Mouse (Mus musculus): ENCODE measurements around the gene Armc12. TPM values are rescaled to one million over a fixed set of nuclear protein-coding genes. Genes with fewer than 3 reads are reported as not detected.

Armc12 gene
- polyA plus RNA-seq, 1 experiment from 2014 or later = not detected

DNA sequence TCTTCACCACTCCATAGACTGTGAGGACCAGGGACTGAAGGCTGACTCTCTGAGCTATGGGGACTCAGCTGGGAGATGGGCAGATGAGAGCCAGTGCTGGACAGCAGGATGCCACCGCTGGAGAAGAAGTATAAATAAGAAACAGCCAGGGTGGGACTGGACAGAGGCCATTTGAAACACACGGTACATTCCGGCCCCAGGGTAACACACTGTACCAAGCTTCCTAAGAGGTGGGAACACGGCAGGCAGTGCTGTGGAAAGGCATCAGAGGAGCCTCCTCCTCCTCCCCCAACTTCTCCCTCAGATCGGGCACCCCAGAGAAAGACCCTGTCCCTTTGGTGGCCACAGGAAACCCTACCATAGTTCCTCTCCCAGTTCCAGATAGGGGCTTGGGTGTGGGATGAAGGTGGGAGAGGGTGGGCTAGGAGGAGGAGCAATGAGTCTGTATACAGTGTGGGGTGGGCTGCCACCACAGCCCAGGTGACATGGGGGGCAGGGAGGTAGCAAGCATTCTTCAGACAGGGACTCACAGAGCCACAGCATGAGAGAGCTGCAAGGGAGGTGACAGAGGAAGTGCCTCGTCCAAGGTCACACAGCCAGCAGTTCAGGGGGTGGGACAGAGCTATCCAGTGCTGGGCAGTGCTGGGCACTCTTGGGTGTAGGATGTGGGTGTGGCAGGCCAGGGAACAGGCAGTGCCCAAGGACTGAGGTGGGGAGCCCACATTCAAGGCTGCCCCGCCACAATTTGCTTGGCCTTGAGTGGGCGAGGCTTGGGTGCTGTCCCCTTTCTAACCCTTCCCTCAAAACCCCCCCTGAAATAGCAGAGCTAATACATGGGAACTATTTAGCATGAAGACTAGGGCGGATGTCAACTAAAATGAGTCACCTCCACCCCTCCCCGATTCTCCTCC lies 14.9 kb upstream of the Armc12 start:
- H3K4me2 ChIP-seq (replicated peaks) = no peak overlapping the region
- H3K9me3 ChIP-seq = no peaks in the 10 kb centered on the region
- ATAC-seq (ENCODE audit: low FRiP score, low read depth) = no peak
- no peak overlapping the region for H3K27ac ChIP-seq (replicated peaks)
- H3K27me3 ChIP-seq = peaks cover 62% of the 10 kb centered on the region
- no peak overlapping the region for H3K9ac ChIP-seq (replicated peaks)
- peaks cover 34% of the 10 kb centered on the region for H3K4me1 ChIP-seq
- H3K4me3 ChIP-seq = no peak overlapping the region
- H3K36me3 ChIP-seq = no peaks in the 10 kb centered on the region
- WGBS = 71% methylated on average over 10 of the region's 10 CpGs

DNA sequence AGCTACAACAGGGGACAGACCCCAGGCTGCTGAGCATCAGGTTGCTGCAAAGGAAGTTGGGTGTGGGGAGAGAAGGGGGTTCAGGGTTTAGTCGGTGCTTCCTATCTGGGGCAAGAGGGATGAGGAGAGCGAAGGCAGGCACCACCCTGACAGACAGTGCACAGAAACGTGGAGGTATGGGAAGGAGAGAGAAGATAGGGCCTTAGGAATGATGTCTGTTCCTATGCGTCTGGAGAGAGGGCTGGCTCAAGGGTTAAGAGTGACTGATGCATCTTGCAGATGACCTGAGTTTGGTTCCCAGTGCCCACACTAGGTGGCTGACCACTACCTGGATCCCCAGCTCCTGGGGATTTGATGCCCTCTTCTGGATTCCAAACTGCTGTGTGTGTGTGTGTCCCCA lies 13.7 kb upstream of the Armc12 start:
- H3K4me1 ChIP-seq = peaks cover 24% of the 10 kb centered on the region
- H3K4me2 ChIP-seq (replicated peaks) = peak overlapping the region; percentile 84; the same call in 1 of the 2 replicates
- H3K27me3 ChIP-seq = peaks cover 66% of the 10 kb centered on the region

DNA sequence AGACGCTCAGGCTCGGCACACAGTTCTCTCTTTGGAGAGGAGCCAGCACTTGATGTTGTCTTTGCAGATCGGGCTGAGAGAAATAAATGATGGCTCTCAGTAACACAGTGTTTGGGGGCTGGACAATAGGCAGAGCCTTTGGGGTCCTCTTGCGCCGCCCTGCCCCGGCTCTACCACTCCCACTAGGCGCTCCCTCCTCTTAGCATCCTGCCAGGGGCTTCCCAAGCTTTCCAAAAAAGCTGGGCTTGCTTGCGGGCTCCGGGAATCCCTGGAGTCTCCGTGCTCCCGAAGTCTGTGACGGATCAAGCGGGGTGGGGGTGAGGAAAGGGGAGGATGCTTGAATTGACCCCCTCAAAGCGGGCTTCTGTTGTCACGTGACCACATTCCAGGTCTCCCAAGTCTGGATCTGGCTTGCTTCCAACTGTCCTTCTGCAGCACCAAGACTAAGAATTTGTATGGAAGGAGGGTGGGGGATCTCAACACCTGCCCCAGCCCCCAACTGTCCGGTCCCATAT lies 13.1 kb upstream of the Armc12 start, which contains the start of gene Fkbp5:
TSS of gene Fkbp5 (minus strand) at position 87 of the 515 bp plus-strand sequence.
- Histone ChIP-seq H3K4me2 (replicated peaks) (peak within 1 kb of the TSS; percentile 84), H3K27ac (replicated peaks) (peak within 1 kb of the TSS; percentile 66; the same call in 1 of the 2 replicates), H3K4me3 (peak within 1 kb of the TSS; percentile 47), H3K4me1 (peaks cover 26% of the 10 kb centered on the region), H3K27me3 (peaks cover 72% of the 10 kb centered on the region), H3K36me3 (no peaks in the 10 kb centered on the region), H3K9me3 (no peaks in the 10 kb centered on the region), H3K9ac (replicated peaks) (peak within 1 kb of the TSS; percentile 52)
- WGBS = 5% methylated on average over 16 of the region's 16 CpGs
- 0 out of 2 replicates have a peak, but pooled peaks have one; percentile 32 for ATAC-seq (ENCODE audit: low FRiP score, low read depth)

More for the DNA sequence above, 13.7 kb upstream of the Armc12 start:
- H3K36me3 ChIP-seq = no peaks in the 10 kb centered on the region
- no peak for ATAC-seq (ENCODE audit: low FRiP score, low read depth)
- H3K4me3 ChIP-seq = no peak overlapping the region
- no peak overlapping the region for H3K27ac ChIP-seq (replicated peaks)
- H3K9ac ChIP-seq (replicated peaks) = no peak overlapping the region
- no peaks in the 10 kb centered on the region for H3K9me3 ChIP-seq
- WGBS = 78% methylated on average over 4 of the region's 4 CpGs

DNA sequence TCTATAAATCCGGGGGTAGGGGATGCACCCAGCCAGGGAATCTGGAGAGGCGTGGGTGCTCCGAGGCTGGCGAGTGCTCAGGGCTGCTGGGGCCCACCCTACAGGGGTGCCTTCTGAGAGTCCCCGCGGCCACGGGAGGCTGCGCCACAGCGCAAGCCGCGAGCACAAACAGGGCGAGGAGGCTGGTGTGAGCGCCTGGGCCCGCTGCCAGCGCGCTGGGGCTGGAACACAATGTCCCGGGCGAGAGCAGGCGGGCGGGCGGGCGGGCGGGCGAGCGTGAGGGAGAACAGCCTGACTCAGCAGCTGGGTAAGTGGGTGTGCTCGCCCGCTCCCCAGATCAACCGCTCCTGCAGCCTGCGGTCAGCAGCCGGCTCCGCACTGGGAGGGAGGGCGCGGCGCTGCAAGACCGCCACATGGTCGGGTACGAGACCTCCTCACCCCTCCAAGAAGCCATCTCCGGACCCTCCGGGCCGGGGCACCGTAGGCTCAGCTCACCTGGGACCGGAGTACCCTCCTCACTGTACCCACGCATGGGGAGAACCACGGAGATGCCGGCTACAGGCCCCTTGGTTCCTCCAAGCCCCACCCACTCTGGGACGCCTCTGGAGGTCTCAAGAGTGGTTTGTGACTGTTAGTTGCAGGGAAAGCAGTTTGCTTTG lies 12.5 kb upstream of the Armc12 start:
- Histone ChIP-seq H3K27me3 (peaks cover 72% of the 10 kb centered on the region), H3K9ac (replicated peaks) (peak overlapping the region; percentile 52), H3K4me1 (peaks cover 27% of the 10 kb centered on the region), H3K27ac (replicated peaks) (peak overlapping the region; percentile 66; the same call in 1 of the 2 replicates), H3K4me3 (peak overlapping the region; percentile 47), H3K36me3 (no peaks in the 10 kb centered on the region), H3K9me3 (no peaks in the 10 kb centered on the region), H3K4me2 (replicated peaks) (peak overlapping the region; percentile 84)
- WGBS = 3% methylated on average over 41 of the region's 46 CpGs
- ATAC-seq (ENCODE audit: low FRiP score, low read depth) = peak; percentile 55

DNA sequence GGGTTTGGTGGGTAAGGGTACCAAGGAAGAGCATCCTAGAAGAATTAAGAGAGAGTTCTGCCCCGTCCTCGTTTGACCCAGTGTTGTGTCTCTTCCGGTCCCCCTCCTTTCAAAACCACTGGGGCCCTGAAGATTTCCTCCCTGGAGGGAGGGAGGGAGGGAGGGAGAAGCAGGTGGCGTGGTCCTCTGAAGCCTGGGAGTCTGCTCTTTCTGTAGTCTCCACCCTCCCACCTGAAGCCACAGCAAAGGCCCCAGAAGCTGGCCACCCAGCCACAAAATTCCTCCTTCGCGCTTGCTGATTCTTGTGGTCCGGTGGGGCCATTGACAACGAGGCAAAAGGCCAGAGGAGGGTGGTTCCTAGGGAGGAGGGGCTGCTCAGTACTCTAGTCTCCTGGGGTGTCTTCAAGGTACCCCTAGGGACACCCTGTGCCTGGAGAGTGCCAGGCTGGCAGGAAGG lies 12.0 kb upstream of the Armc12 start:
- Histone ChIP-seq H3K4me1 (peaks cover 32% of the 10 kb centered on the region), H3K27ac (replicated peaks) (no peak overlapping the region), H3K36me3 (no peaks in the 10 kb centered on the region), H3K9me3 (no peaks in the 10 kb centered on the region), H3K9ac (replicated peaks) (peak overlapping the region; percentile 52; the same call in 1 of the 2 replicates), H3K4me3 (peak overlapping the region; percentile 47), H3K27me3 (peaks cover 78% of the 10 kb centered on the region), H3K4me2 (replicated peaks) (peak overlapping the region; percentile 84)
- no peak for ATAC-seq (ENCODE audit: low FRiP score, low read depth)
- 30% methylated on average over 8 of the region's 8 CpGs for WGBS

DNA sequence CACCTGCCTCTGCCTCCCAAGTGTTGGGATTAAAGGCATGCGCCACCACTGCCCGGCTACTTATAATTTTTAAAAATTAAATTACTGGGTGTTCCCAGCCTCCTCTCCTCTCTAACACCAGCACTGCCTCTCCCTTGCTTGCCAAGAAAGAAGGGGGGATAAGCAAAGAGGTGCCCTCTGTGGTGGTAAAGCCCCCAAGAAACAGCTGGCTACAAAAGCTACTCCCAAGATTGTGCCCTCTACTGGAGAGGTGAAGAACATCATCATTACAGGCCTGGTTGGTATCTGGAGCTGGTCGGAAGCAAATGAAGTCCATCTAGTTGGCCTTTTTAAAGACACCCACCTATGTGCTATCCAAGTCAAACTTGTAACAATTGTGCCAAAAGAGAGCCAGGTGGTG lies 10.8 kb upstream of the Armc12 start:
- Histone ChIP-seq H3K9ac (replicated peaks) (no peak overlapping the region), H3K27me3 (peaks cover 87% of the 10 kb centered on the region), H3K4me1 (peaks cover 33% of the 10 kb centered on the region)

DNA sequence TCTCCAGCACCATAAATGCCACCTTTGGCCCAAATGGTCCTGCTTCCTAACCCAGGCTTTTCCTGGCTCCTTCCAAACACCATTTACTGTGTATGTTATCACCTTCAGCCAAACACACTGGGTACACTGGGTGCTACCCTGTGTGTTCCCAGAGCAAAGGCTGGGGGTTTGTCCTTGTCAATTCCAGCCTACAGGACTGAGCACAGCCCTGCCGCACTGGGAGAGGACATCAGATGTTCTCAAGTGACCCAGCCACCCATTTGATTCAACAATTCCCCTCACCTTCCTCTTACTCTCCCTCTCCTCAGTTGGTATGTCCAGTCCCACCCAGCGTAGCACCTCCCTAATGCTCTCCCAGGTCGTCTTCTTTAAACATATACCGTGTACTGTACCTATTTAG lies 10.0 kb upstream of the Armc12 start:
- Histone ChIP-seq H3K36me3 (no peaks in the 10 kb centered on the region), H3K9ac (replicated peaks) (no peak overlapping the region), H3K27ac (replicated peaks) (no peak overlapping the region), H3K4me3 (no peak overlapping the region), H3K4me2 (replicated peaks) (no peak overlapping the region), H3K4me1 (peaks cover 33% of the 10 kb centered on the region), H3K9me3 (no peaks in the 10 kb centered on the region), H3K27me3 (peaks cover 83% of the 10 kb centered on the region)
- 84% methylated on average over 4 of the region's 4 CpGs for WGBS
- no peak for ATAC-seq (ENCODE audit: low FRiP score, low read depth)

More for the DNA sequence above, 10.8 kb upstream of the Armc12 start:
- no peak overlapping the region for H3K4me3 ChIP-seq
- no peaks in the 10 kb centered on the region for H3K36me3 ChIP-seq
- no peak overlapping the region for H3K27ac ChIP-seq (replicated peaks)
- H3K9me3 ChIP-seq = no peaks in the 10 kb centered on the region
- no peak overlapping the region for H3K4me2 ChIP-seq (replicated peaks)
- ATAC-seq (ENCODE audit: low FRiP score, low read depth) = no peak
- 95% methylated on average over 3 of the region's 3 CpGs for WGBS

DNA sequence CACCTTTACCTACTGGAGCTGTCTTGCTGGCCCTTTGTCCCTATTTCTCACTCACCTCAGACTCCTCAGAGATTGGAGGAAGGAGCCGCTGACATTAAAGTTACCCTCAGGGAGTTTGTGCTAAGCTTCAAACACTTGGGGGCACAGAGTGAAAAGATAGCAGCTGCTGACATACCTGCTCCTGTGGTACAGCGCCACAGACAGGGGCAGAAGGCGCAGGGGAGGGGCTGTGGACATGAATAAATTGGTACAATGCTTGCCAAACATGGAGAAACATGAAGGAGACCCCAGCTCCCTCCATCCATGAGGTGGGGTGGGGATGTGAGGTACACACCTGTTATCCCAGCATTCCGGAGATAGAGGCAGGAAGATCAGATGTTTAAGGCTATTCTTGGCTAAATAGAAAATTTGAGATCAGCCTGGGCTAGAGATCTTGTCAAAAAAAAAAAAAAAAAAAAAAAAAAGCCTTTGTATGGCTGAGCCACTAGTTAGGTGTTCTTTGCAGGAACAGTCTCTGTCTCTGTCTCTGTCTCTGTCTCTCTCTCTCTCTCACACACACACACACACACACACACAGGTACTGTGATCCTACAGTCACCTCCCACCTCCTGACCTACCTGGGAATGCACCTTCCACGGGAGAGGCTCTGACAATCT lies 9.4 kb upstream of the Armc12 start:
- Histone ChIP-seq H3K4me1 (peaks cover 33% of the 10 kb centered on the region), H3K27me3 (peaks cover 76% of the 10 kb centered on the region), H3K4me3 (no peak overlapping the region), H3K27ac (replicated peaks) (no peak overlapping the region), H3K36me3 (no peaks in the 10 kb centered on the region), H3K9me3 (no peaks in the 10 kb centered on the region), H3K4me2 (replicated peaks) (no peak overlapping the region), H3K9ac (replicated peaks) (no peak overlapping the region)
- WGBS = 64% methylated on average over 5 of the region's 5 CpGs
- ATAC-seq (ENCODE audit: low FRiP score, low read depth) = no peak

DNA sequence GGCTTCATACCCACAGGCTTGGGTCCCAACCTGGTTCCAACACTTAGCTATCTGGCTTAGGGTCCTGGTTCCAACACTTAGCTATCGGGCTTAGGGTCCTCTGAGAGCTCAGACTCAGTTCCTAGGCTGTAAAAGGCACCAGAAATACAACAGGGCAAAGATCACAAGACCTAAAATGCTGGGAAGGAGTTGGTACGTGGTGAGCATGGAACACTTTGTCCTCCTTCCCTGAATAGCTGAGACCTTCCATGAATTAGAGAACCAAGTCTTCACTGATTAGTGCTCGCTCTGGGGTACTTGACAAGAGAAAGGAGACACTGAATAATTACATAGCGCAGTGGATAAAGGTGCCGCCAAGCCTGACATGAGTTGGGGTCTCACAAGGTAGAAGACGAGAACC lies 8.7 kb upstream of the Armc12 start:
- Histone ChIP-seq H3K9me3 (no peaks in the 10 kb centered on the region), H3K4me2 (replicated peaks) (peak overlapping the region; percentile 95), H3K9ac (replicated peaks) (no peak overlapping the region), H3K27me3 (peaks cover 69% of the 10 kb centered on the region), H3K4me1 (peaks cover 33% of the 10 kb centered on the region), H3K4me3 (peak overlapping the region; percentile 70), H3K36me3 (no peaks in the 10 kb centered on the region), H3K27ac (replicated peaks) (no peak overlapping the region)
- WGBS = 40% methylated on average over 6 of the region's 6 CpGs
- ATAC-seq (ENCODE audit: low FRiP score, low read depth) = no peak

DNA sequence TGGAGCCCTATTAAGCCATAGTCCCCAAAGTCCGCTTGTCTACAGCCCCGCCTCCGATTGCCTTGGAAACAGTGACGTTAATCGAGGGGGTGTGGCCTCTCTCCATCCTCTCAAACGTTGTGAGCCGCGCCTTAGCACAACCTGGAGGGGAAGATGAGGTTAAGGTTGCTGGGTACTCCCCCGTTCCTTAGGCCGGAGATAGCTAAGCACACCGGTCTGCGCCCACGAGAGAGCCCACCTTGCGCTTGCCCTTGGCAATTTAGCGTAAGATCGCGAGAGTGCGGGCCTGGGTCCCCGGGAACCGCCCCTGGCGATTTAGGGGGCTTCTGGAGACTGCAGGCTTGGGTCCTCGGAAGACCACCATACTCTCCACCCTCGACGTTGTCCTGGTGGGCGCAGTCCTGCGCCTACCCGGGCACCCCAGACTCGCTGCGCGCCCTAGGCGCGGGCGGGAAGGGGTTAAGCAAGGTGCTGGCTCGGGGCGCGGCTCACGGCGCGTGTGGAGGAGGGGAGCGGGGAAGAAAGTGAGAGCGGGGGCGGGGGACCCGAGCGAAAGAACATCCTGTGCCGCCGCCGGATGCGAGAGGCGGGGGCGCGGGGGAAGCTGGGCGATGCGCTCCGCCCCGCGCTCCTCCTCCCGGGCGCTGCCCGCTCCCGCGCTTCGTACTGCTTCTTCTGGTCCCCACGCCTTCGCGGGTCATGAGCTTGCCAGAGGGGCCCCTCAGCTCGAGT lies 7.8 kb upstream of the Armc12 start:
- Histone ChIP-seq H3K4me2 (replicated peaks) (peak overlapping the region; percentile 95), H3K4me3 (peak overlapping the region; percentile 70), H3K4me1 (peaks cover 25% of the 10 kb centered on the region), H3K27ac (replicated peaks) (peak overlapping the region; percentile 86), H3K9ac (replicated peaks) (peak overlapping the region; percentile 77), H3K9me3 (no peaks in the 10 kb centered on the region), H3K27me3 (peaks cover 60% of the 10 kb centered on the region), H3K36me3 (no peaks in the 10 kb centered on the region)
- peak; percentile 73 for ATAC-seq (ENCODE audit: low FRiP score, low read depth)
- under 1% methylated on average over 54 of the region's 66 CpGs for whole genome bisulfite sequencing
